Mouse (Mus musculus): ENCODE results near the gene Map3k1. TPM values are rescaled to one million over a fixed set of nuclear protein-coding genes. Genes with fewer than 3 reads are reported as not detected.

Map3k1 gene
- 13.6 and 14.6 TPM in 2 replicates for polyA plus RNA-seq (2012; rRNA removed)

GRCm38 (mm10) chr13:111808637-111809465 is at the start of gene Map3k1:
Gene Map3k1 (minus strand): TSS chr13:111808993.

Other genes starting within 250 kb of the Map3k1 start
- not detected in 2 replicates for gene Gm10198, start 216.2 kb downstream of the Map3k1 start, polyA plus RNA-seq (2012; rRNA removed)
- 6.1 and 6.8 TPM in 2 replicates for gene Mier3, start 128.0 kb downstream of the Map3k1 start, polyA plus RNA-seq (2012; rRNA removed)